Mouse (Mus musculus) urinary bladder, adult 2 months (tissue): ENCODE measurements at regions not wholly inside any gene's neighbourhood (a gene's known extent, or its start where the extent isn't known, plus 50 kb on each side); places are given as distances from the start of the nearest gene placed in this dataset.

Experiments
- DNase-seq: peaks from one replicate; pipeline ENCODE4 v3.0.0; 2022; ENCODE audit warnings: low spot score

- DNase-seq = no peak
Observed at GRCm38 (mm10) chr4:127639765-127640164, 281.8 kb upstream of the Gjb5 start.

GRCm38 (mm10) chr4:127636934-127637333 is 279.0 kb upstream of the Gjb5 start:
- no peak for DNase-seq

GRCm38 (mm10) chr4:127635262-127635661 is 277.3 kb upstream of the Gjb5 start:
- DNase-seq = no peak

- no peak for DNase-seq
Observed at GRCm38 (mm10) chr4:127619870-127620269, 261.9 kb upstream of the Gjb5 start.

GRCm38 (mm10) chr4:127612761-127613160 is 254.8 kb upstream of the Gjb5 start:
- no peak for DNase-seq

- DNase-seq = no peak
Observed at GRCm38 (mm10) chr4:127600919-127601318, 242.9 kb upstream of the Gjb5 start.

- DNase-seq = no peak
Observed at GRCm38 (mm10) chr4:127598610-127599009, 240.6 kb upstream of the Gjb5 start.

- DNase-seq = no peak
Observed at GRCm38 (mm10) chr4:127594081-127594480, 236.1 kb upstream of the Gjb5 start.

GRCm38 (mm10) chr4:127591540-127591939 is 233.6 kb upstream of the Gjb5 start:
- DNase-seq = no peak

- DNase-seq = no peak
Observed at GRCm38 (mm10) chr4:127586822-127587221, 228.8 kb upstream of the Gjb5 start.

GRCm38 (mm10) chr4:127576521-127576920 is 218.5 kb upstream of the Gjb5 start:
- no peak for DNase-seq

- no peak for DNase-seq
Observed at GRCm38 (mm10) chr4:127562602-127563001, 204.6 kb upstream of the Gjb5 start.

GRCm38 (mm10) chr4:127558572-127558971 is 200.6 kb upstream of the Gjb5 start:
- DNase-seq = no peak

- no peak for DNase-seq
Observed at GRCm38 (mm10) chr4:127552456-127553225, 194.7 kb upstream of the Gjb5 start.

- DNase-seq = no peak
Observed at GRCm38 (mm10) chr4:127549581-127549980, 191.6 kb upstream of the Gjb5 start.

- no peak for DNase-seq
Observed at GRCm38 (mm10) chr4:127549018-127549417, 191.0 kb upstream of the Gjb5 start.

- DNase-seq = no peak
Observed at GRCm38 (mm10) chr4:127545106-127545505, 187.1 kb upstream of the Gjb5 start.

GRCm38 (mm10) chr4:127543276-127543675 is 185.3 kb upstream of the Gjb5 start:
- no peak for DNase-seq

GRCm38 (mm10) chr4:127542771-127543170 is 184.8 kb upstream of the Gjb5 start:
- DNase-seq = no peak

GRCm38 (mm10) chr4:127536952-127537351 is 179.0 kb upstream of the Gjb5 start:
- no peak for DNase-seq

- DNase-seq = no peak
Observed at GRCm38 (mm10) chr4:127535630-127536029, 177.6 kb upstream of the Gjb5 start.

- DNase-seq = no peak
Observed at GRCm38 (mm10) chr4:127534411-127534810, 176.4 kb upstream of the Gjb5 start.

- DNase-seq = no peak
Observed at GRCm38 (mm10) chr4:127533726-127534125, 175.7 kb upstream of the Gjb5 start.

- no peak for DNase-seq
Observed at GRCm38 (mm10) chr4:127530779-127531178, 172.8 kb upstream of the Gjb5 start.
